Mouse (Mus musculus) cerebellum, adult 11-12 months (tissue): ENCODE data around the gene Tardbp.

Experiments
- DNase-seq: peaks from one replicate; pipeline ENCODE4 v3.0.0; 2022

Tardbp gene

GRCm38 (mm10) chr4:148600316-148600715 lies 26.5 kb downstream of the Tardbp start:
- no peak for DNase-seq

- no peak for DNase-seq
Observed at GRCm38 (mm10) chr4:148598826-148599225, 28.0 kb downstream of the Tardbp start.

GRCm38 (mm10) chr4:148596731-148597130 lies 30.1 kb downstream of the Tardbp start:
- no peak for DNase-seq

- DNase-seq = no peak
Observed at GRCm38 (mm10) chr4:148595916-148596315, 30.9 kb downstream of the Tardbp start.

- DNase-seq = peak; percentile 64
Observed at GRCm38 (mm10) chr4:148593996-148594395, 32.8 kb downstream of the Tardbp start.

GRCm38 (mm10) chr4:148591637-148592380 lies 35.0 kb downstream of the Tardbp start:
- no peak for DNase-seq

GRCm38 (mm10) chr4:148591171-148591630 lies 35.6 kb downstream of the Tardbp start, which contains the start of gene Srm:
Srm (plus strand) TSS chr4:148591503.
- DNase-seq = peak; percentile 98

- DNase-seq = peak; percentile 48
Observed at GRCm38 (mm10) chr4:148590421-148591170, 36.2 kb downstream of the Tardbp start.

GRCm38 (mm10) chr4:148589565-148589964 lies 37.3 kb downstream of the Tardbp start:
- peak; percentile 42 for DNase-seq

- no peak for DNase-seq
Observed at GRCm38 (mm10) chr4:148588793-148589192, 38.0 kb downstream of the Tardbp start.

GRCm38 (mm10) chr4:148586648-148587047 lies 40.2 kb downstream of the Tardbp start:
- no peak for DNase-seq

GRCm38 (mm10) chr4:148583257-148583656 lies 43.6 kb downstream of the Tardbp start:
- no peak for DNase-seq

- no peak for DNase-seq
Observed at GRCm38 (mm10) chr4:148581422-148581821, 45.4 kb downstream of the Tardbp start.

GRCm38 (mm10) chr4:148580765-148581164 lies 46.1 kb downstream of the Tardbp start:
- peak; percentile 48 for DNase-seq

GRCm38 (mm10) chr4:148573222-148573621 lies 53.6 kb downstream of the Tardbp start:
- no peak for DNase-seq

GRCm38 (mm10) chr4:148570693-148571295 lies 56.0 kb downstream of the Tardbp start:
- no peak for DNase-seq

- no peak for DNase-seq
Observed at GRCm38 (mm10) chr4:148570138-148570537, 56.7 kb downstream of the Tardbp start.

GRCm38 (mm10) chr4:148563595-148563994 lies 63.2 kb downstream of the Tardbp start:
- no peak for DNase-seq

- DNase-seq = no peak
Observed at GRCm38 (mm10) chr4:148562676-148563075, 64.1 kb downstream of the Tardbp start.
